Mouse (Mus musculus): Measurements from ENCODE around the gene Asl. TPM values are rescaled to one million over a fixed set of nuclear protein-coding genes. Genes with fewer than 3 reads are reported as not detected.
"Not testable (repeated sequence)": the region's sequence is repeated elsewhere in the genome, so short reads cannot be mapped to it uniquely, and the experiment has no call there.

Asl gene
- polyA plus RNA-seq, 1 experiment: 440 TPM

- Histone ChIP-seq H3K4me3 (ENCODE audit: insufficient read depth, low read depth, low read length) (no peak overlapping the region), H3K27me3 (replicated peaks; ENCODE audit: control insufficient read depth, insufficient read depth, low read length) (no peaks in the 10 kb centered on the region), H3K27ac (ENCODE audit: insufficient read depth, low read depth, low read length) (no peak overlapping the region), H3K36me3 (ENCODE audit: control insufficient read depth, insufficient read depth, low read length) (no peaks in the 10 kb centered on the region; the same call in 1 of the 2 replicates), H3K4me1 (ENCODE audit: control insufficient read depth, insufficient read depth, low read length) (peaks cover 9% of the 10 kb centered on the region)
- WGBS: 85% methylated on average over 7 of the region's 7 CpGs
- TF ChIP-seq CTCF (conservative IDR thresholded peaks at IDR 0.05; ENCODE audit: insufficient read depth, insufficient read length, low read depth, low read length) (no peak), POLR2A (IDR thresholded peaks at IDR 0.05; ENCODE audit: low read depth, low read length) (no peak)
- no peak for DNase-seq
Observed at GRCm38 (mm10) chr5:130046100-130046499, 17.1 kb upstream of the Asl start.

DNA sequence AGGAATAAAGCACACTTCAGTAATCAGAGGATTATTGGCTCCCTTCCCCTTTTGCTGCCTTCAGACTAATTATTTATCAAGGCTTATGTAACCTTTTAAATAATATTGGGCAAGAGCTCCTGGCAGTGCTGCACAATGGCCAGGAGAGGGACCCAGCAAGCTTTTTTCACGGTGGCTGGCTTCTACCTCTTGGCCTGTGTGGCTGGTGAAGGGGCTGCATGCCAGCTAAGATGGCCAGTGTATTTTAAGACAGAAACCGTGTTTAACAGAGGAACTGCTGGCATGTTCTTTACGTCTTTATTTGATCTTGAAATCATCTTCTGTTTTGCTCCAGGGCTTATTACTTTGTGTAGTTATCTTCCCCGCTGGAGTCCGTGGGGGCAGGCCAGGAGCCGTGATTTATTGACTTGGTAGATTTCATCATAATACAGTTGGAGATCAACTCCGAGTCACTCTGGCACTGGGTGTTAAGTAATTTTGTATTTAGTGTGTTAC is 15.2 kb upstream of the Asl start:
- TF ChIP-seq POLR2A (IDR thresholded peaks at IDR 0.05; ENCODE audit: low read depth, low read length): no peak
- peak; percentile 73 for TF ChIP-seq CTCF (conservative IDR thresholded peaks at IDR 0.05; ENCODE audit: insufficient read depth, insufficient read length, low read depth, low read length)
- Histone ChIP-seq H3K27ac (ENCODE audit: insufficient read depth, low read depth, low read length) (peak overlapping the region; percentile 94), H3K36me3 (ENCODE audit: control insufficient read depth, insufficient read depth, low read length) (peaks cover 1% of the 10 kb centered on the region; the same call in 1 of the 2 replicates), H3K4me1 (ENCODE audit: control insufficient read depth, insufficient read depth, low read length) (peaks cover 9% of the 10 kb centered on the region), H3K27me3 (replicated peaks; ENCODE audit: control insufficient read depth, insufficient read depth, low read length) (no peaks in the 10 kb centered on the region), H3K4me3 (ENCODE audit: insufficient read depth, low read depth, low read length) (no peak overlapping the region)
- DNase-seq: peak; percentile 87
- 35% methylated on average over 7 of the region's 7 CpGs for WGBS

DNA sequence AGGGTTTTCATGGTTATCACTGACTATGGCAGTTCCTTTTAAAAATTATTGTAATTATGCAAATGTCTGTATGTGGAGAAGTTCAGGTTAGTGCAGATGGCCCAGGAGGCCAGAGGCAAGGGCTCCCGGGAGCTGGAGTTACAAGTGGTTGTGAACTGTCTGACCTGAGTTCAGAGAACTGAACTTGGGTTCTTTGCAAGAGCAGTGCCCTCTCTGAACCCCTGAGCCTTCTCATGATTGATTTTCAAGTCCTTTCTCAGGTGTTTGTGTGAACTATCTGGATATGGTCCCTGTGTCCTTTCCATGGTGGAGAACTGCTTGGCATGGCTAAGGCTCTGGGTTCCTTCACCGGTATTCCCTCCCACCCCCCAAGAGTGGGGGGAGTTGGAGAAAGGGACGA is 14.7 kb upstream of the Asl start:
- DNase-seq: peak; percentile 59
- H3K4me3 ChIP-seq (ENCODE audit: insufficient read depth, low read depth, low read length): no peak overlapping the region
- H3K36me3 ChIP-seq (ENCODE audit: control insufficient read depth, insufficient read depth, low read length): peaks cover 1% of the 10 kb centered on the region; the same call in 1 of the 2 replicates
- peak overlapping the region; percentile 94 for H3K27ac ChIP-seq (ENCODE audit: insufficient read depth, low read depth, low read length)
- WGBS: 48% methylated on average over 3 of the region's 3 CpGs
- H3K27me3 ChIP-seq (replicated peaks; ENCODE audit: control insufficient read depth, insufficient read depth, low read length): no peaks in the 10 kb centered on the region
- TF ChIP-seq CTCF (conservative IDR thresholded peaks at IDR 0.05; ENCODE audit: insufficient read depth, insufficient read length, low read depth, low read length) (no peak), POLR2A (IDR thresholded peaks at IDR 0.05; ENCODE audit: low read depth, low read length) (no peak)
- H3K4me1 ChIP-seq (ENCODE audit: control insufficient read depth, insufficient read depth, low read length): peaks cover 9% of the 10 kb centered on the region

- 69% methylated on average over 4 of the region's 4 CpGs for WGBS
- Histone ChIP-seq H3K27ac (ENCODE audit: insufficient read depth, low read depth, low read length) (no peak overlapping the region), H3K4me1 (ENCODE audit: control insufficient read depth, insufficient read depth, low read length) (peaks cover 9% of the 10 kb centered on the region), H3K36me3 (ENCODE audit: control insufficient read depth, insufficient read depth, low read length) (0 out of 2 replicates have a peak, but pooled peaks cover 1% of the 10 kb centered on the region), H3K27me3 (replicated peaks; ENCODE audit: control insufficient read depth, insufficient read depth, low read length) (no peaks in the 10 kb centered on the region), H3K4me3 (ENCODE audit: insufficient read depth, low read depth, low read length) (no peak overlapping the region)
- DNase-seq: no peak
- TF ChIP-seq CTCF (conservative IDR thresholded peaks at IDR 0.05; ENCODE audit: insufficient read depth, insufficient read length, low read depth, low read length) (no peak), POLR2A (IDR thresholded peaks at IDR 0.05; ENCODE audit: low read depth, low read length) (no peak)
Observed at GRCm38 (mm10) chr5:130041262-130041661, 12.2 kb upstream of the Asl start.

DNA sequence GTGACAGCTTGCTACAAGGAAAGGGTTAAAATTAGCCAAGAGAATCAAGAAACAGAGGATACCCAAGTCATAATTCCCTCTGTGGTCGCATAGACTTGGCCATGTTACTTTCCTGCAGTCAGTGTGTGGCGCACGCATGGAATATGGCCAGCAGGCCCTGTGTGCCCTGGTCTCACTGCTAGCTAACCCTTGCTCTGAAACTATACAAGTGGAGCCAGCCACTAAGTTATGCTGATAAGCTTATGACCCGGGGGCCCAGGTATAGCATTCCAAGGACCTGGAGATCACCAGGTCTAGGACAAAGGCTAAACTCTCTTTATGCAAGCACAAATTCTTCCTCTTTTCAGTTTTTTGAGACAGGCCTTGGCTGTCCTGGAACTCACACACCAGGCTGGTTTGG is 11.8 kb upstream of the Asl start:
- Histone ChIP-seq H3K4me3 (ENCODE audit: insufficient read depth, low read depth, low read length) (no peak overlapping the region), H3K36me3 (ENCODE audit: control insufficient read depth, insufficient read depth, low read length) (0 out of 2 replicates have a peak, but pooled peaks cover 1% of the 10 kb centered on the region), H3K4me1 (ENCODE audit: control insufficient read depth, insufficient read depth, low read length) (peaks cover 9% of the 10 kb centered on the region), H3K27ac (ENCODE audit: insufficient read depth, low read depth, low read length) (no peak overlapping the region), H3K27me3 (replicated peaks; ENCODE audit: control insufficient read depth, insufficient read depth, low read length) (no peaks in the 10 kb centered on the region)
- no peak for DNase-seq
- TF ChIP-seq POLR2A (IDR thresholded peaks at IDR 0.05; ENCODE audit: low read depth, low read length) (no peak), CTCF (conservative IDR thresholded peaks at IDR 0.05; ENCODE audit: insufficient read depth, insufficient read length, low read depth, low read length) (no peak)
- WGBS: 82% methylated on average over 4 of the region's 4 CpGs

DNA sequence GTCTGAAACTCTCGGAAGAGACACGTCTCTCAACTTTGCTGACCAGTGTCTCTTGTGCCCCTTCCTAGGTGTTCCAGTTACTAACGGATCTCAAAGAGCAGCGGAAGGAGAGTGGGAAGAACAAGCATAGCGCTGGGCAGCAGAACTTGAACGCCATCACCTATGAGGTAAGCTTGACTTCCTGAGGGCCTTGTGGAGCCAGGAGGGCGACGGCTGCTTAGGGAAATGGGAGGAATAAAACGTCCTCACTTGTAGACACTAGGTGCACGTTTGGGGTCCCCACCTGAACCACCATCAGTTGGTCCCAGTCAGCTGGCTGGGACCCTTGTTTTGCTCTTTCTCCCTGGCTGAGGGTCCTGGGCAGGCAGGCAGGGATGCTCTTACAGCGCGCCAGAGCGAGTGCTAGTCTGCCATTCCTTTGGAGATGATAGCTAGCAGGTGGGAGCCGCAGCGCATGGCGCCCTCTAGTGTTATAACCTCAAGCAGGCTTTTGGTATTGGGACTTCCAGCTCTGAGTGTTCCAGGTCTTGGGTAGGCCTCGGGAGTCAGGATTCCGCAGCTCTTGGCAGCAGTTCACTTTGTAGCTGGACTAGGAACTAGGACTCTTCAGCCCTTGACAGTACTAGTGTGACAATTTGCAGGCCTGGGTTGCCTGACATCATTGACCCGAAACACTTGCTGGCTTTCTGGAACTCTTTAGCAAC is 8.9 kb upstream of the Asl start:
- 66% methylated on average over 19 of the region's 19 CpGs for WGBS
- peak; percentile 85 for DNase-seq
- Histone ChIP-seq H3K27ac (ENCODE audit: insufficient read depth, low read depth, low read length) (no peak overlapping the region), H3K36me3 (ENCODE audit: control insufficient read depth, insufficient read depth, low read length) (0 out of 2 replicates have a peak, but pooled peaks cover 1% of the 10 kb centered on the region), H3K27me3 (replicated peaks; ENCODE audit: control insufficient read depth, insufficient read depth, low read length) (no peaks in the 10 kb centered on the region), H3K4me1 (ENCODE audit: control insufficient read depth, insufficient read depth, low read length) (no peaks in the 10 kb centered on the region), H3K4me3 (ENCODE audit: insufficient read depth, low read depth, low read length) (no peak overlapping the region)
- TF ChIP-seq POLR2A (IDR thresholded peaks at IDR 0.05; ENCODE audit: low read depth, low read length) (no peak), CTCF (conservative IDR thresholded peaks at IDR 0.05; ENCODE audit: insufficient read depth, insufficient read length, low read depth, low read length) (peak; percentile 87)

DNA sequence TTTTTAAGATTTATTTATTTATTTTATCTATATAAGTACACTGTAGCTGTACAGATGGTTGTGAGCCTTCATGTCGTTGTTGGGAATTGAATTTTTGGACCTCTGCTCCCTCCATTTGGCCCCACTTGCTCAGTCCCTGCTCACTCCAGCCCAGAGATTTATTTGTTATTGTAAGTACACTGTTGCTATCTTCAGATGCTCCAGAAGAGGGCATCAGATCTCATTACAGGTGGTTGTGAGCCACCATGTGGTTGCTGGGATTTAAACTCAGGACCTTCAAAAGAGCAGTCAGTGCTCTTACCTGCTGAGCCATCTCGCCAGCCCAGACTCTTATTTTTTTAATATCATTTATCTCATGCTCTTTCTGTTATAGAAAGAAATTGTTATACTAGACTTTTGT is 7.3 kb upstream of the Asl start:
- peak; percentile 20; the same call in 1 of the 2 replicates for TF ChIP-seq CTCF (conservative IDR thresholded peaks at IDR 0.05; ENCODE audit: insufficient read depth, insufficient read length, low read depth, low read length)
- H3K27me3 ChIP-seq (replicated peaks; ENCODE audit: control insufficient read depth, insufficient read depth, low read length); H3K4me3 ChIP-seq (ENCODE audit: insufficient read depth, low read depth, low read length); H3K36me3 ChIP-seq (ENCODE audit: control insufficient read depth, insufficient read depth, low read length); H3K4me1 ChIP-seq (ENCODE audit: control insufficient read depth, insufficient read depth, low read length); H3K27ac ChIP-seq (ENCODE audit: insufficient read depth, low read depth, low read length): not testable (repeated sequence)
- 58% methylated on average over 2 of the region's 2 CpGs for WGBS
- peak; percentile 41 for DNase-seq
